Mouse (Mus musculus) forebrain, embryonic 14.5 days (tissue): ENCODE measurements at regions not wholly inside any gene's neighbourhood (a gene's known extent, or its start where the extent isn't known, plus 50 kb on each side); places are given as distances from the start of the nearest gene placed in this dataset.

Experiments used
- ATAC-seq: fragments of 200-750 bp; cut with Nextera tagmentation; 2 replicates; pipeline ENCODE4 v1.8.0; 2017; ENCODE audit warnings: mild to moderate bottlenecking, moderate library complexity
- DNase-seq: peaks from one replicate; pipeline ENCODE4 v3.0.0-alpha.2; 2015; ENCODE audit warnings: low spot score
- H3K27ac ChIP-seq: fragments of 300-500 bp; sonication (generic); 2 replicates; pipeline ENCODE4 v1.5.1; 2014; ENCODE audit warnings: low read depth, mild to moderate bottlenecking, control low read depth, low read length, moderate library complexity
- H3K27me3 ChIP-seq: fragments of 300-500 bp; sonication (generic); replicated peaks from 2 replicates; pipeline ENCODE4 v1.6.1; 2014; ENCODE audit warnings: low read length, control low read depth, mixed read lengths; ENCODE audit not compliant: control insufficient read depth, insufficient read depth
- H3K36me3 ChIP-seq: fragments of 300-500 bp; sonication (generic); 2 replicates; pipeline ENCODE4 v1.6.1; 2014; ENCODE audit warnings: low read length, control low read depth; ENCODE audit not compliant: control insufficient read depth, insufficient read depth
- H3K4me1 ChIP-seq: fragments of 300-500 bp; sonication (generic); 2 replicates; pipeline ENCODE4 v1.6.1; 2014; ENCODE audit warnings: antibody characterized with exemption, low read length, control low read depth; ENCODE audit not compliant: control insufficient read depth, insufficient read depth
- H3K4me2 ChIP-seq: fragments of 300-500 bp; sonication (generic); 2 replicates; pipeline ENCODE4 v1.6.1; 2014; ENCODE audit warnings: mild to moderate bottlenecking, control low read depth, low read length
- H3K4me3 ChIP-seq: fragments of 300-500 bp; sonication (generic); 2 replicates; pipeline ENCODE4 v1.5.1; 2014; ENCODE audit warnings: low read depth, low read length, control low read depth
- H3K9ac ChIP-seq: fragments of 300-500 bp; sonication (generic); 2 replicates; pipeline ENCODE4 v1.6.1; 2014; ENCODE audit warnings: mild to moderate bottlenecking, low read length, control low read depth, moderate library complexity
- H3K9me3 ChIP-seq: fragments of 300-500 bp; sonication (generic); replicated peaks from 2 replicates; pipeline ENCODE4 v1.6.1; 2016; ENCODE audit warnings: low read length, control low read depth, mixed read lengths; ENCODE audit not compliant: control insufficient read depth
- WGBS: fragments of 180-500 bp; shearing (Covaris S2); extraction: QIAGEN DNeasy Blood & Tissue Kit; methylation state at CpG from one replicate; pipeline ENCODE4 v1.1.7; 2014; 5-methylcytosine and 5-hydroxymethylcytosine counted together

DNA sequence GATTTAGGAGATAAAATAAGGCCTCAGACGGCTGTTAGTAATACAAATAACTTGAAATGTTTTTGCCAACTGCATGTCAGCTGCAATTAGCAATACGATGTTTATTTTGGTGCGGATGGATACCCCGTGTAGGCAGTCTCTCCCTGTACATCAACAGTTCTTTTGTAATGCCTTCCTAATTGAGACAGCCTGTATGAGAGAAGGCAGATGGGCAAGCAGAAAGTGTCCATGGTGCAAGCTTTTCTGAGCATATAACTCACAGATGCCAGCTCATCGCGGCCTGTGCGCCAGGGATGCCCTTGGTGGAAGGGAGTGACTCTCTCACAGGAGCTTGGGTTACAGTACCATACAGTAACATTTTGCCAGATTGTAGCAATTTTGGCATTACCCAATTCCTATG is 220.5 kb downstream of the D3Ertd751e start:
- DNase-seq (peak; percentile 39), ATAC-seq (peak; percentile 52; the same call in 1 of the 2 replicates)
- H3K4me2 ChIP-seq = no peak overlapping the region
- 76% methylated on average over 7 of the region's 7 CpGs for WGBS
- H3K9ac ChIP-seq = no peak overlapping the region
- H3K4me3 ChIP-seq = no peak overlapping the region
- H3K27ac ChIP-seq = no peak overlapping the region
- H3K36me3 ChIP-seq = no peaks in the 10 kb centered on the region
- H3K4me1 ChIP-seq = no peaks in the 10 kb centered on the region
- H3K27me3 ChIP-seq = no peaks in the 10 kb centered on the region
- H3K9me3 ChIP-seq = no peaks in the 10 kb centered on the region

GRCm38 (mm10) chr3:42006672-42007265 is 264.4 kb downstream of the D3Ertd751e start:
- DNase-seq = no peak
- WGBS = 81% methylated on average over 5 of the region's 5 CpGs
- Histone ChIP-seq H3K9me3 (no peaks in the 10 kb centered on the region), H3K9ac (no peak overlapping the region), H3K27ac (no peak overlapping the region), H3K4me2 (no peak overlapping the region), H3K36me3 (no peaks in the 10 kb centered on the region), H3K4me3 (no peak overlapping the region), H3K4me1 (no peaks in the 10 kb centered on the region), H3K27me3 (no peaks in the 10 kb centered on the region)
- no peak for ATAC-seq

DNA sequence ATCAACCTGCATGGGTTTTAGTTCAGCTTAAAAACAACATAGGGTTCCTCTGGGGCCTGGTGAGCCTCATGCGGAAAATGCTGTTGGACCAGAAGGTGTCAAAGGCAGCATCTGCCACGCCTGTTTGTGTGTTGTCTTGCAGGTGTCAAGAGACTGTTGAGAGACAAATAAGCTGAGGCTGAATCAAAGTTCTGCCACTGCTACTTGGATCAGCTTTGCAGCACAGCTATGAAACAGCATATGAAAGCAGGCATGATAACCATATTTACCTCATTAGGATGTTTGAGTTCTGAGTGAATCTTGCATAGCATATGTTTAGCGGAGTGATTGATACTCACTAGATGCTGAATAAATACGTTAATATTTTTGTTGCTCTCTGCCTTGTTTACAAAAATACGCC is 280.8 kb downstream of the D3Ertd751e start:
- peak; percentile 67 for DNase-seq
- ATAC-seq = peak; percentile 71; the same call in 1 of the 2 replicates
- Histone ChIP-seq H3K9me3 (no peaks in the 10 kb centered on the region), H3K36me3 (no peaks in the 10 kb centered on the region), H3K4me1 (no peaks in the 10 kb centered on the region), H3K27ac (no peak overlapping the region), H3K4me3 (no peak overlapping the region), H3K27me3 (no peaks in the 10 kb centered on the region), H3K4me2 (no peak overlapping the region), H3K9ac (no peak overlapping the region)
- 74% methylated on average over 5 of the region's 5 CpGs for WGBS

- Histone ChIP-seq H3K27me3 (no peaks in the 10 kb centered on the region), H3K4me1 (no peaks in the 10 kb centered on the region), H3K27ac (no peak overlapping the region), H3K9ac (no peak overlapping the region), H3K36me3 (no peaks in the 10 kb centered on the region), H3K9me3 (no peaks in the 10 kb centered on the region), H3K4me3 (no peak overlapping the region), H3K4me2 (no peak overlapping the region)
- ATAC-seq (no peak), DNase-seq (peak; percentile 46)
- WGBS = 5% methylated on average over 4 of the region's 4 CpGs
These were observed 297.2 kb downstream of the D3Ertd751e start for GRCm38 (mm10) chr3:42039632-42040031.

- Histone ChIP-seq H3K4me2 (no peak overlapping the region), H3K9ac (no peak overlapping the region), H3K4me1 (no peaks in the 10 kb centered on the region), H3K27me3 (no peaks in the 10 kb centered on the region), H3K27ac (no peak overlapping the region), H3K36me3 (no peaks in the 10 kb centered on the region), H3K4me3 (no peak overlapping the region), H3K9me3 (no peaks in the 10 kb centered on the region)
- ATAC-seq (no peak), DNase-seq (peak; percentile 42)
- 61% methylated on average over 2 of the region's 2 CpGs for WGBS
These were observed 297.9 kb downstream of the D3Ertd751e start for GRCm38 (mm10) chr3:42040270-42040812.

DNA sequence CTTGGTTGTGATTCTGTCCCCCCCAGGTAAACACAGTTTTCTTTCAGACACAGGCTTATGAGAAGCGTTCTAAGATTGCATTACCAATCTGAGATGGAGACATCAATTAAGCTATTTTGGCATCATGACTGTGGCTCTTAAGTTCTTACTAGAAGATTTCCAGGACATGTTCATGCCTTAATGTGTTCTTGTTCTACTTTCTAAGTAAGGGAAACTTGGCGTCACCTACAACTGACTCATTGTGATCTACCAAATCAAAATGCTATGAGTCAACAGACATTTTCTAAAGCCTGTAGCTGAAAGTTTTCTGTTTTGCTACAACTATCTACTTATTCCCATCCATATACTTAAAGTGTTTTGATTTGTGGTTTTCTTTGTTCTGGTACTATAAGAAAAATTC is 298.5 kb downstream of the D3Ertd751e start:
- Histone ChIP-seq H3K27me3 (no peaks in the 10 kb centered on the region), H3K27ac (no peak overlapping the region), H3K4me2 (no peak overlapping the region), H3K9ac (no peak overlapping the region), H3K9me3 (no peaks in the 10 kb centered on the region), H3K4me3 (no peak overlapping the region), H3K36me3 (no peaks in the 10 kb centered on the region), H3K4me1 (no peaks in the 10 kb centered on the region)
- 90% methylated on average over 2 of the region's 2 CpGs for WGBS
- no peak for DNase-seq
- ATAC-seq = no peak

DNA sequence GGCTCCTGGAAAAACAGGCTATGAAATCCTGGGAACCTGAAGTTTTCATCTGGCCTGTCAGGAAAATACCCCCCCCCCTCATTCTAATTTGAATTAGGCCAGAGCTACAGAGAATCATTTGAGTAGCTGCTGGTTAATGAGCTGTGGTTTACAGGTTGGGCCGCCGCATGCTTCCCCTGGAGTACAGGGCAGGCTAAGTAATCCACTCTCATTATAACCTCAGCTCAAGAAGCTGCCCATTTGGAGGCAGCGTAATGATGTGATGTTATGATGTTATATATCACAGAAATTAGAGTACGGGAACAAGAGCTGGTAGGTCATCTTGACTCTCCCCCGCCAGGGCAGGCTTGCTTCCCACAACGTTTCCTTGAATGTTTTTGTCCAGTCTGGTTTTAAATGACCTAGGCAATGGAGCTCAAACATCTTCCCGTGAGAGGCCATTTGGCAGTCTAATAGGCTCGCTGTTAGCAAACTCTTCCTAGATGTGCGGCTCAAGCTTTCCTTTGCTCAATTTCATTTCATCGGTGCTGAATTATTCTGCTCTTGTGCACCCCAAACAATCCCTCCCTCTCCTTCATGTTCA is 315.0 kb downstream of the D3Ertd751e start:
- ATAC-seq = no peak
- no peak overlapping the region for H3K4me2 ChIP-seq

DNA sequence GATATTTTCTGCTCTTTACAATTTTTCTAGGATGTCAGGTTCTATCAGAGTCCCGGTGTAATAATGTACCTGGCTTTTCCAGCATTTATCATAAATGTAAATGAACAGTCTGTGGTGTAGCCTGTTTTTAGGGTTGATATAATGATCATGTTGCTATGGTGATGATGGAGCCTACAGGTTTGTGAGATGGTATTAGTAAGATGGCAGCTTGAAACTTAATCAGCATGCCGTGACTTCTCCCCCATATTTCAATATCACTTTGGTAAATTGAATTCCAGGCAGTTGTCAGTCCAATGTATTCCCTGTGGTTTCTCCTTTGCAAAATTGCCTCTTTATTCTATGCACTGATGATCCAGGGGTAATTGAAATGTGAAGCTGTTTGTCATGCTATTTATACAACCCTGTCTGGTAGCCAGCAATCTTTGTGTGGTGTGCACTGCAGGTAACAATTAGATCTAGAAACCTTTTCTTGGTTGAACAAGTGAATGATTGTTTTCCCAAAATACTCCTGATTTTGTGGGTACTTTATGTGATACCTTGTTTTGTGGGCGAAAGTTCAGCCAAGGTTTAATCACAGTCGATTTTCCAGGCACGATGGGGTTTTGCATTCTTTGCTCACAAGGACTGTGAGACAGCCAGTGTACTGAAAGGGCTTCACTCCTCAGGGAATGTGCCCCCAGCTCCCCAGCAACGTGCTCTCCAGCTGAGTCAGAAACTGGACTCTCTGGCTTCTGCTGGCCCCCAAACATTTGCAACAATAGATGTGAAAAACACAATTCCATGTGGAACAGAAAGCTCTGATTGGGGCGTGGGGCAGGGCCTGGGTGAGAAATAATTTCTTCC is 322.9 kb downstream of the D3Ertd751e start:
- Histone ChIP-seq H3K9me3 (no peaks in the 10 kb centered on the region), H3K27me3 (no peaks in the 10 kb centered on the region), H3K4me3 (no peak overlapping the region), H3K4me2 (no peak overlapping the region), H3K9ac (no peak overlapping the region), H3K4me1 (peaks cover 4% of the 10 kb centered on the region; the same call in 1 of the 2 replicates), H3K27ac (peak overlapping the region; percentile 48; the same call in 1 of the 2 replicates), H3K36me3 (no peaks in the 10 kb centered on the region)
- 13% methylated on average over 7 of the region's 7 CpGs for WGBS
- DNase-seq (peak; percentile 45), ATAC-seq (peak; percentile 57; the same call in 1 of the 2 replicates)

More for the DNA sequence above, 315.0 kb downstream of the D3Ertd751e start:
- Histone ChIP-seq H3K36me3 (no peaks in the 10 kb centered on the region), H3K27ac (no peak overlapping the region), H3K4me1 (no peaks in the 10 kb centered on the region), H3K27me3 (no peaks in the 10 kb centered on the region), H3K4me3 (no peak overlapping the region), H3K9me3 (no peaks in the 10 kb centered on the region), H3K9ac (no peak overlapping the region)
- WGBS = 53% methylated on average over 10 of the region's 10 CpGs
- DNase-seq = no peak
